Mouse (Mus musculus): ENCODE results near the gene Ccdc89. TPM values are rescaled to one million over a fixed set of nuclear protein-coding genes. Genes with fewer than 3 reads are reported as not detected.

Gene Ccdc89
- under 1 TPM in 1 of 2 experiments, not detected in 1; 0.16 TPM for polyA plus RNA-seq (2017; shearing (Covaris generic))

DNA sequence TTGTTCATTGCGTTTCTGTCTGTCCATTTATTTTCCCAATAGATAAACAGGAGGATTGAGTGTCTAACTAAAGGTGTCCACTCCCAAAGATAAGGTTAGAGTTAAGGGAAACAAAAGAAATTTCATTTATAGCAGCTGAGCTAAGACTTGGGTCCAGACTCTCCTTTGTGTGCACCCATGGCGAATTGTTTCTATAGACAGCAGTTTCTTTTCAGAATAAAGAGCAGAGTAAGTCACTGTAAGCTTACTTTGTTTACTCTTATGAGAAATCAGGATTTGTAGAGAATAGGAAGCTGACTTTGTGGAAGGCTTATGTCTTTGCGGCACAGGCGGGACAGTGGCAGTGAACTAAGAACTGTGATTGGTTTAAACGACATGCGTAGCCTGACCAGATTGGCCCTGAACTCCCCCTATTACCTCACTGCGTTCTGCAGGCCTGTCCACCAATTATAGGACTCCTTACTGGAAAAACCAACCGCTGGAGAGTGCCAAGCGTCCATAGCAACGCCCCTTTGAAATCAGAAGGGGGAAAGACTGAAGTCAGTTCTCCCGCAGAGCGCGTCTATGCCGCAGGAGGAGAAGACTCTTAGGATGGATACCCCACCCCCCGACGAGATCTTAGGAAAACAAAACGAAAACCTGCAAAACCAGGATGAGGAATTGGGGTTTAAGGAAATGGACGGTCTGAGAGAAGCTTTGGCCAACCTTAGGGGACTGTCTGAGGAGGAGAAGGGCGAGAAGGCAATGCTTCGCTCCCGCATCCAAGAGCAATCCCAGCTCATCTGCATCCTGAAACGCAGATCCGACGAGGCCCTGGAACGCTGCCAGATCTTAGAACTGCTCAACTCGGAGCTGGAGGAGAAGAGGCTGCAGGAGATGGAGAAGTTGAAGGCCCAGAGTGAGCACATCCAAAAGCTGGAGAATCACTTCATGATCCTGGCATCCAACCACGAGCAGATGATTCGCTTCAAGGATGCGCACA, at the start of gene Ccdc89:
TSS of gene Ccdc89 (plus strand) at position 558 of the 982 bp plus-strand sequence.

DNA sequence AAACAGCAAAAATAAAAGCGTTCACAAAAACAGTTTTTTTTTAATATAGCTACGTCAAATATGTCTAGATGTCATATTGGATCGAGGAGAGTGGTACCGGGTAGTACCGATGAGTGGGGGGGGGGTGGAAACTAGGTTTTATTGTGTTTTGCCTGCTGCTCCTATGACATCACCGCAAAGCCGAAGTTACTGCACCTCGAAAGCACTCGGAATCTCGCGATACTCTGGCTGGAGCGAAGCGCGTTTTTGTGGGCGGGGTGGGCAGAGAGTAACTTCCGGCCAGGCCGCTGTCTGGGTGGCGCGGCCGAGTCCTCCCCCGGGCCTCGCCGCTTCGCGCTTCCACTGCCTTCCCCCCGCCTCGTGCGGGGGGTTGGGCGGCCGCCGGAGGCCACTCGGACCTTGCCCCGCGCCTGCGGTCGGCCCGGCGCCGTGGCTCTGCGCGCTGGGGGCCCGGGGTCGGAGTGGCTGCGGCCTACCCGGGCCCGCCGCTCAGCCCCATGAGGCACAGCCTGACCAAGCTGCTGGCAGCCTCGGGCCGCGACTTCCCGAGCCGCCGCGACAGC, 16.2 kb downstream of the Ccdc89 start, which contains the start of gene Crebzf:
TSS of gene Crebzf (plus strand) at position 212 of the 563 bp plus-strand sequence.

DNA sequence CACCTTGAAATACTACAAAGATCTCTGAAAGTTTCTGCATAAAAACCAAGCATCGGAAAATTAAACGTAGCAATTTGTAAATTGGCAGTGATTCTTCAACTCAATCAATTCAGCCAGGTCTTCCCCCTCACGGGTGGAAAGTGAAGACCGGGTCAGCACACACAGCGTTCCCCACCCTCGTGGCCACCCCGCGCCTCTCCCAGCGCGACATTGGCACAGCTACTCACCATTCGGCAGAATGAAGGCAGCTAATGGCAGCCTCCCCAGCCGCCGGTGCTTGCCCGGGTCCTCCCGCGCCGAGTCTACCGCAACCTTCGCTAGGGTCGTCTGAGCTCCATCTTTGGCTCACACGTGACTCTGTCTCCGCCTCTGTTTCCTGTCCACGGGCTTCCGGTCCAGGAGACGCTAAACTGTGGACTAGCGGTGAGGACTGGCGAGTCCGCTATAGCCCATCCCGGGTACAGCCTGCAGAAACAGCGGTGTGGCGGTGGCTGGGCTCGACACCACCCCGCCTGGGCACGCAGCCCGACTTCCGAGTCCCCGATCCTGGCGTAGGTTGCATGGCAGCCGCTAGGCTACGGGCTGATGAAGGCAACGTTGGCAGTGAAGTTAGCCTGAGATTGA, 30.6 kb downstream of the Ccdc89 start, which contains the start of gene Tmem126a:
TSS of gene Tmem126a (minus strand) at position 385 of the 624 bp plus-strand sequence.

GRCm38 (mm10) chr7:90475793-90476312, 49.5 kb downstream of the Ccdc89 start, which contains the start of gene Tmem126b:
TSS of gene Tmem126b (minus strand) at chr7:90476001.

DNA sequence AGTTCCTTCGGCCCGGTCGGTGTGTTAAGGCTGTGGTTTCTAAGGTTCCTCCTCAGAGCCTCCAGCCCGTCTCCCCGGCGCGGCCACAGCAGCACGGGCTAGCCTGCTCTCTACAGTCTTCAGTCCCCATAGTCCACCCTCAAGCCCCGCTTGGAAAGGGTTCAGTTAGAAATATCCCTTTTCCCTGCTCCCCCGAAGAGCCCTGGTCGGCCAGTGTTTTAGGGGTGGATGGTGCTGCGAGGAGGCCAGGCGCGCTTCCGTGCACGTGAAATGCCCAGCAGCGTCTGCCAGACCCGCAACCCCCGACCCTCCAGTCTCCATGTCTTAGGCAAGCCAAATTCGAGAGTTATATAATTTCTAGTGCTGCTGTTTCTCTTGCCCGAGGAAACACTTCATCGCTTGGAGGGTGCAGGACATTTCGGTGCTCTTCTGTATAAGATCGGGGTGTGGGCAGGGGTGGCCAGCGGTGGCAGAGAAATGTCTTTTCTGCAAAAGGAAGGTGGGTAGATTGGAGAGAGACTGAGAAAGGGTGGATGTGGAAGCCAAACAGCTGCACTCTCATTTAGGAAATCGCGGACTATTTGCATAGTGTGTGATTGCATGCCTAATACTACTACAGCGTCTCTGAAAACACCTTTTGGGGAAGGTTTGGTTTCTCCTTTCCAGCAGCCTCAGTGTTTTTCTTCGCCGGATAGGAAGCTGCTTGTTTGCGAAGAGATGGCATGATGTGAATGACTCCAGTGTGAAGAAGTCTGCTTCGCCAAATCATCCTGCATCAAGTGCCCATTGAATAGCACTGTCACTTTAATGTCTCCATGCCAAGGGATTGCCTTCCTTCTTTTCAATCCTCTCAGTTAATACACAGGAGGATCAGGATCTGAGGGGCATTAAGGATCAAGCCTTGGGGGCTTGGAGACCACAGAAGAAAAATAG, 50.2 kb downstream of the Ccdc89 start, which contains the start of gene Dlg2:
TSS of gene Dlg2 (plus strand) at position 360 of the 933 bp plus-strand sequence.

Other genes starting within 250 kb of the Ccdc89 start
- gene Ccdc83, start 160.8 kb upstream of the Ccdc89 start, polyA plus RNA-seq (2017; shearing (Covaris generic)), result under 1 TPM in 1 of 2 experiments, not detected in 1; 0.45 TPM
- gene Sytl2, start 124.3 kb upstream of the Ccdc89 start, polyA plus RNA-seq (2017; shearing (Covaris generic)), result 100 to 1,000 TPM in 1 of 2 experiments, 10 to 100 TPM in 1; 21.3 to 117 TPM
- gene Crebzf, start 16.2 kb downstream of the Ccdc89 start, polyA plus RNA-seq (2017; shearing (Covaris generic)), result 100 to 1,000 TPM; 116 to 155 TPM
- gene Tmem126a, start 30.7 kb downstream of the Ccdc89 start, polyA plus RNA-seq (2017; shearing (Covaris generic)), result 100 to 1,000 TPM in 1 of 2 experiments, 10 to 100 TPM in 1; 71.9 to 124 TPM
- 10 to 100 TPM; 30.0 to 39.8 TPM for gene Tmem126b, start 49.4 kb downstream of the Ccdc89 start, polyA plus RNA-seq (2017; shearing (Covaris generic))
- 1 to 10 TPM in 1 of 2 experiments, under 1 TPM in 1; 0.99 to 4.0 TPM for gene Dlg2, start 50.1 kb downstream of the Ccdc89 start, polyA plus RNA-seq (2017; shearing (Covaris generic))